10 mouse cellular contexts compared by ENCODE assay signal in the genomic region with DNA sequence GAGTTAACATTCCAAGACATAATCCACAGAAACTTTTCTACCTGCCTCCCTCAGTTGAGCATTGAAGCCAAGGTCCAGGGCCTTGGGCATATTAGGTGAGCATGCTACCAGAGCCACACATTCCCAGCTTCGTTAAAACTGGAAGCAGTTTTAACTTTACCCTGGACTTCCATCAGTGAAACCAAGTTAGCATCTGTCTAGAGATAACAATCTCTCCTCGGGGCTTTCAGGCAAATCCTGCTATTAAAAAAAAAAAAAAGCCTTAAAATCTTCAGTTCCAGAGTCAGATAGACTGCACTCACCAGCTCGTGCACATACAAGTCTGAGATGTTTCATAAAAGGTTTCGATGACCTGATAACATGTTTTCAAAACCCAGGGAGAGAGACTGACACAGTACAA. TPM values are rescaled to one million over a fixed set of nuclear protein-coding genes. Genes with fewer than 3 reads are reported as not detected.
A peak's percentile ranks its signal among the peaks of the same experiment; 100 is the strongest.
DNase-seq lines count a peak whose midpoint lies in the region; ATAC-seq and TF ChIP-seq lines count a peak whose summit lies in the region.
"Had no signal": no experiment of that assay in that cellular context is flagged by ENCODE, and none has a peak within 500 bp of the region (broad histone marks: within the 10 kb centered on the region; RNA-seq: fewer than 3 reads in every experiment).

No protein-coding gene starts in this region.

- H3K4me2 ChIP-seq in heart, postnatal 0 days (ENCODE audit: low read depth, low read length), result peak overlapping the region; percentile 64
- H3K4me2 ChIP-seq in forebrain, embryonic 16.5 days (ENCODE audit: low read length), result peak overlapping the region; percentile 85; the same call in 1 of the 2 replicates
- peak overlapping the region; percentile 86; the same call in 1 of the 2 replicates for H3K4me2 ChIP-seq in liver, embryonic 15.5 days

- H3K4me3 ChIP-seq in heart, postnatal 0 days (ENCODE audit: low read depth, low read length), result no peak overlapping the region
- no peak overlapping the region for H3K4me3 ChIP-seq in brown adipose tissue, adult 24 weeks (ENCODE audit: insufficient read depth, low read depth, low read length)
- no peak overlapping the region for H3K4me3 ChIP-seq in forebrain, embryonic 16.5 days (replicated peaks; ENCODE audit: low read length)
- H3K4me3 ChIP-seq in liver, embryonic 15.5 days (replicated peaks), result no peak overlapping the region

- no peak for TF ChIP-seq CTCF in heart, postnatal 0 days (IDR thresholded peaks at IDR 0.05; ENCODE audit: low read depth)

- DNase-seq in heart, postnatal 0 days (ENCODE audit: low spot score), result no peak
- no peak for DNase-seq in heart, adult 11 months
- no peak for DNase-seq in adipocyte (ENCODE audit: low spot score)
- DNase-seq in cerebellum, adult 11 months, result no peak
- DNase-seq: adrenal gland, postnatal 14 days; kidney, adult 11 months had no signal

- H3K36me3 ChIP-seq in heart, postnatal 0 days (replicated peaks; ENCODE audit: control insufficient read depth, insufficient read depth, low read length), result no peaks in the 10 kb centered on the region
- H3K36me3 ChIP-seq in forebrain, embryonic 16.5 days (ENCODE audit: control insufficient read depth, insufficient read depth), result no peaks in the 10 kb centered on the region
- no peaks in the 10 kb centered on the region for H3K36me3 ChIP-seq in liver, embryonic 15.5 days (replicated peaks)

- no peaks in the 10 kb centered on the region for H3K27me3 ChIP-seq in heart, postnatal 0 days (ENCODE audit: control insufficient read depth, insufficient read depth, low read length)
- no peaks in the 10 kb centered on the region for H3K27me3 ChIP-seq in forebrain, embryonic 16.5 days (replicated peaks; ENCODE audit: control insufficient read depth, insufficient read depth, low read length)
- peaks cover 40% of the 10 kb centered on the region for H3K27me3 ChIP-seq in liver, embryonic 15.5 days

- H3K27ac ChIP-seq in heart, postnatal 0 days (ENCODE audit: low read depth), result peak overlapping the region; percentile 91
- peak overlapping the region; percentile 92; the same call in 1 of the 2 replicates for H3K27ac ChIP-seq in brown adipose tissue, adult 24 weeks (replicated peaks; ENCODE audit: low read depth, low read length)
- H3K27ac ChIP-seq in forebrain, embryonic 16.5 days (ENCODE audit: low read length), result peak overlapping the region; percentile 97; the same call in 1 of the 2 replicates
- H3K27ac ChIP-seq in liver, embryonic 15.5 days (replicated peaks), result no peak overlapping the region

- TF ChIP-seq EP300 in heart, postnatal 0 days (IDR thresholded peaks at IDR 0.05; ENCODE audit: low read depth), result no peak

- H3K9me3 ChIP-seq in heart, postnatal 0 days (replicated peaks; ENCODE audit: control insufficient read depth, low read length), result no peaks in the 10 kb centered on the region
- H3K9me3 ChIP-seq in forebrain, embryonic 16.5 days (ENCODE audit: control insufficient read depth, low read length), result no peaks in the 10 kb centered on the region
- H3K9me3 ChIP-seq in liver, embryonic 15.5 days (replicated peaks), result no peaks in the 10 kb centered on the region

- H3K9ac ChIP-seq in heart, postnatal 0 days (replicated peaks; ENCODE audit: low read depth, low read length), result no peak overlapping the region
- peak overlapping the region; percentile 66; the same call in 1 of the 2 replicates for H3K9ac ChIP-seq in forebrain, embryonic 16.5 days (replicated peaks; ENCODE audit: low read depth, low read length)
- no peak overlapping the region for H3K9ac ChIP-seq in liver, embryonic 15.5 days

- no peak for ATAC-seq in heart, postnatal 0 days (ENCODE audit: insufficient read depth, low read depth)
- no peak for ATAC-seq in forebrain, embryonic 16.5 days
- no peak for ATAC-seq in liver, embryonic 15.5 days (ENCODE audit: insufficient read depth)
- no peak for ATAC-seq in megakaryocyte-erythroid progenitor cell, adult 5-6 weeks (replicated peaks; ENCODE audit: low FRiP score, low TSS enrichment, poor library complexity, severe bottlenecking)

- 48% methylated on average over 4 of the region's 4 CpGs for WGBS in heart, postnatal 0 days
- 69% methylated on average over 4 of the region's 4 CpGs for WGBS in forebrain, embryonic 16.5 days
- 46% methylated on average over 4 of the region's 4 CpGs for WGBS in liver, embryonic 15.5 days (ENCODE audit: insufficient replicate concordance)

- H3K4me1 ChIP-seq in heart, postnatal 0 days (ENCODE audit: control insufficient read depth, insufficient read depth), result peaks cover 42% of the 10 kb centered on the region
- peaks cover 6% of the 10 kb centered on the region for H3K4me1 ChIP-seq in brown adipose tissue, adult 24 weeks (ENCODE audit: control insufficient read depth, insufficient read depth, insufficient read length, low read length)
- peaks cover 16% of the 10 kb centered on the region for H3K4me1 ChIP-seq in forebrain, embryonic 16.5 days (replicated peaks; ENCODE audit: control insufficient read depth, insufficient read depth, low read length)
- H3K4me1 ChIP-seq in liver, embryonic 15.5 days (replicated peaks), result peaks cover 29% of the 10 kb centered on the region

RNA-seq across cellular contexts. Expression of a gene that starts 17.4 kb away (rescaled TPM):
- total RNA-seq in heart, postnatal 0 days (2014; rRNA removed; ENCODE audit: low replicate concordance), result 12.8 and 18.5 TPM in 2 replicates
- polyA plus RNA-seq in heart, postnatal 0 days (2015; fragmentation: Nextera tagmentation; extraction: Ambion mirVana), result 1.6 and 2.7 TPM in 2 replicates
- 10.7 and 154 TPM in 2 replicates for polyA plus RNA-seq in brown adipose tissue, adult 24 weeks (2012; ENCODE audit: insufficient read depth, insufficient read length, missing spikeins)
- 1.9 and 2.4 TPM in 2 replicates for polyA plus RNA-seq in forebrain, embryonic 16.5 days (2015; fragmentation: Nextera tagmentation; extraction: Ambion mirVana)
- polyA plus RNA-seq in liver, embryonic 15.5 days (2015; fragmentation: Nextera tagmentation; extraction: Ambion mirVana), result 1.5 and 1.7 TPM in 2 replicates
- total RNA-seq in megakaryocyte-erythroid progenitor cell, adult 5-6 weeks (2014; fragmentation: Nextera tagmentation), result 2.8 and 16.5 TPM in 2 replicates
- 257 and 293 TPM in 2 replicates for total RNA-seq in megakaryocyte-erythroid progenitor cell, adult 5-6 weeks (2017)
